Mouse (Mus musculus): ENCODE results near the gene Arl3.

GRCm38 (mm10) chr19:46575196-46575595 is 2.2 kb upstream of the Arl3 start:
- TF ChIP-seq CTCF (IDR thresholded peaks at IDR 0.05; ENCODE audit: borderline replicate concordance, extremely low read depth, insufficient read depth, insufficient read length) (no peak), POLR2A (IDR thresholded peaks at IDR 0.05; ENCODE audit: borderline replicate concordance, extremely low read depth, insufficient read depth, insufficient read length, poor library complexity, severe bottlenecking) (no peak)
